Mouse (Mus musculus): ENCODE results near the gene Gm10518.

GRCm38 (mm10) chr1:179807468-179807867 is 4.3 kb downstream of the Gm10518 start:
- TF ChIP-seq CTCF (IDR thresholded peaks at IDR 0.05; ENCODE audit: borderline replicate concordance, insufficient read depth, low read depth, low read length), result no peak
- no peak for TF ChIP-seq POLR2A (IDR thresholded peaks at IDR 0.05; ENCODE audit: borderline replicate concordance, insufficient read depth, low read length)

All from cerebellum, adult 2 months (tissue).